Mouse (Mus musculus) NIH3T3 (cell line): ENCODE measurements around the gene Cant1.

Source experiments
- DNase-seq: peaks from one replicate; pipeline ENCODE4 v3.0.0-alpha.2; 2012; ENCODE audit warnings: low read depth

The Cant1 gene

DNA sequence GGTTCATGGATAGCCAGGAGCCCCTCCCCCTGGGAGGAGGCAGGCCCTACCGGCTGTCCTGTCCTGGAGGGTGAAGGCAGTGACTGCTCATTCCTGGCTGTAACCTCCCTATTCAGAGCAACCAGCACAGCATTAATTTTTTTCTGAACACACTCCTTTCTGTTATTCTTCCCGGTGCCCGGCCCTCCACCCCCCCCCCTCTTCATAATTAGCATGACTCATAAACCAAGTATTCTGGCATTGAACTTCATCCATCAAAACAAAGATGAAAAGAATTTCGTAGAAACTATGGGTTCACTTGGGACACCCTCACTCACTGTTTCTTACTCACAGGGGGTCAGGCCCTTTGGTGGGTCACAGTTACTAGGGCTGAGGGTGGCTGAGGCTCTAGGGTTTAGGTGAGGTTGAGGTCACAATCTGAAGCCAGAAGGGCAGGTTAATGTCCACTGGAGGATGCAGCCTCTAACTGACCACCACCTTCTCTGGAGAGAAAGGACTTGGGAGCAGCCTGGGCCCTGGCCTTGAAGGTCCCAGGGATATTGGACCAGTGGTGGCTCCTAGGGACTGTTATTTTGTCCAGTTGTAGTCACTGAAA lies 11.5 kb upstream of the Cant1 start:
- peak; percentile 79 for DNase-seq

DNA sequence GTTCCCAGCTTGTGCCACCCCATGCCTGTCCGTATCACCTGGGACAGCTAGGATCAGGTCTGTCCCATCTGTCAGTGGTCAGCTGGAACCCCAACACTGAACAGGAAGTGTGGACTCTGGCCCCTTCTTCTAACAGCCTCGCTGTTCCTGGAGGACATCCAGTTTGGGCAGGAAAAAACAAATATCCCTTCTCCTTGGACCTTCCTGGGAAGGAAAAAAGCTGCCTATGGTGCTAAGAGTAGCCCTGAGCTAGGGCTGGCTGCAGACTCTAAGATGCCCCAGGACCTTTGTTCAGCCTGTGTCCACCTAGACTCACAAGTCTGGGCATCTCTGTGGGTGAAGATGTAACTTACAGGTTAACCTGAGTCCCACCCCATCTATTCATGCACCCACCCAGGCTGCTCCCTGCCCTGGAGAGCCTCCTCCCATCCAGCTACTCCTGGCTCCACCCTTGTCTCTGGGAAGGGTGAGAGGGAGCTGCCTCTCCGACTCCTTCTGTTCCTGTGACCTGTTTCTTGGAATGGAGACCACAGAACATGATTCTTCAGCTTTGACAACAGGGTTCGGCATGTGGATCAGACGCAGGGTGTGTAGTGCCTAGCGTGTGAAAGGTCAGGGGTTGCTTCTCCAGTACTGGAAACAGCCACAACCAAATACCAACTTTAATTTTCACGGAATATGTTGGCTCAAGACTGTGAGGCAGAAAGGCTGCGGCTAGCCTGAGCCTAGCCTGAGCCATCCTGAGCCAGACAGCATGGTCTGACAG lies 10.2 kb upstream of the Cant1 start:
- peak; percentile 38 for DNase-seq

DNA sequence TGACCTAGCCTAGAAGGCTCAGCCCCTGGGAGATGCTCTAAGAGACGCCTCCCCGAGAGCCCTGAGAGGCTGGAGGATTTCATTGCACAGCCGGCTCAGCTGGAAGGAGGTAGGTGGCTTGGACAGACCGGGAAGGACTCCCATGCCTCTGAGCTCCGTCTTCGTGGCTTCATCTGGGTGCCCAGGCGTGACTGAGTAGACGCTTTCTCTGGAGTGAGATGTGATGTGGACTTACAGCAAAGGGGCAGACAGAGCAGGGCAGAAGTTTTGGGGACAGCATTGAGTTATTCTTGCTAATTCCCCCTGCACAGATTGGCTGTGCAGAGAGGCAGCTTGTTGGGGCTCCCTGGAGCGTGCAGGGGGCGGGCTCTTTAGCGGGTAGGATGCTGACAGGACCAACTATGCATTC lies 9.6 kb upstream of the Cant1 start:
- DNase-seq, result peak; percentile 34

DNA sequence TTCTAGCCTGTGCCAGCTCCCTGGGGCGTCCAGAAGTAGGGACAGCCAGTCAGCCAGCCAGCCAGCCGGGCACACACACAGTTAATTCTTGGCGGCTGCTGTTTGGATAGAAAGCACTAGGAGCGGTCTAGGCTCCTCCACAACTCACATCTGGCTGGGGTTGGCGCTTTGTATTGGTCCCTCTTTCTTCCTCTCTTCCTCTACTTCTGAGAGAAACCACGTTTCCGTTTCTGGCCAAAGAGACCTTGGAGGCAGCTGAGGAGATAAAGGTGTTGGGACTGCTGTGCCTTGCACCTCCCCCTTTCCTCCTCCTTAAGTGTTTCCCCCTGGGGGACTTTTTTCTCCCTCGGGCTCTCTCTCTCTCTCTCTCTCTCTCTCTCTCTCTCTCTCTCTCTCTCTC lies 9.1 kb upstream of the Cant1 start, which contains the start of gene C1qtnf1:
Gene C1qtnf1 (plus strand): TSS at position 218 of the 400 bp plus-strand sequence.
- peak; percentile 59 for DNase-seq

DNA sequence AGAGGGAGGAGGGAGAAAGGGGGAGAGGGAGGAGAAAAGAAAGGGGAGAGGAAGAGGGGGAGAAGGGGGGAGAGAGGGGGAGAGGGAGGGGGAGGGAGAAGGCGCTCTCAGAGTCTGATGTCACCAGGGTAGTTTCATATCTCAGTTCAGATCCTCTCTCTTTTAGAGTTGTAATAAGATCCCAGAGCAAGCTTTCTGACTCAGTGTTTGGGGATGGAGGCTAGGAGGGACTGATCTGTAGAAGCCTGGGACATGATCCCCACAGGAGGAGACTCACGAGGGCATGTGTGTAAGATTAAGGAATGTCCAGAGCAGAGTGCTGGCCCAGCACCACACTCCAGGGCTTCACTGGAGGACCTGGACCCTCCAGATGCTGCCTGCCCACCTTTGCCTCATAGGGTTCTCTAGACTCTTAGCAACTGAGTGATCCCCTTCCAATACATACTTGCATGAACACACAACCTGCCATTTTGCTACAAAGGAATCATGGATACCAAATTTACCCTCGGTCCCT lies 8.4 kb upstream of the Cant1 start:
- DNase-seq, result peak; percentile 78

DNA sequence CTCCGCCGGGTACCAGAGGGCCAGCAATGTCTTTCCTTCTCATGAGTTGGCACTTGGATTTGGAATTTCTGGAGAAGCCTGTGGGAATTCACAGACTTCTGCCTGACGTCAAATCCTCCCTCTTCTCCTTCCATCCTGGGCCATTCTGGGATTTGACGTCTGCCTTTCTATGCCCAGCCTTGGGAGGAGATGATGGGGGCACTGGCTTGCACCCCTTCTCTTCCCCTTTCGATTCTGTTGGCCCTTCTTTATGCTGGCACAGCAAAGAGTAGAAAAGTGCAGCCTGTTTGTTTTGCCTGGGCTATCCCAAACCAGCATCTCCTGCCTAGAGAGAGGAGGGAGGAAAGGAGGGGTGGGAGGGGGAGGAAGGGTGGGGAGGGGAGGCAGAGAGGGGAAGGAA lies 7.9 kb upstream of the Cant1 start:
- no peak for DNase-seq

GRCm38 (mm10) chr11:118424621-118425335 lies 5.9 kb upstream of the Cant1 start:
- peak; percentile 50 for DNase-seq

GRCm38 (mm10) chr11:118423266-118423971 lies 4.5 kb upstream of the Cant1 start:
- DNase-seq, result peak; percentile 93

- peak; percentile 39 for DNase-seq
These were observed 1.4 kb upstream of the Cant1 start for GRCm38 (mm10) chr11:118420261-118420660.

DNA sequence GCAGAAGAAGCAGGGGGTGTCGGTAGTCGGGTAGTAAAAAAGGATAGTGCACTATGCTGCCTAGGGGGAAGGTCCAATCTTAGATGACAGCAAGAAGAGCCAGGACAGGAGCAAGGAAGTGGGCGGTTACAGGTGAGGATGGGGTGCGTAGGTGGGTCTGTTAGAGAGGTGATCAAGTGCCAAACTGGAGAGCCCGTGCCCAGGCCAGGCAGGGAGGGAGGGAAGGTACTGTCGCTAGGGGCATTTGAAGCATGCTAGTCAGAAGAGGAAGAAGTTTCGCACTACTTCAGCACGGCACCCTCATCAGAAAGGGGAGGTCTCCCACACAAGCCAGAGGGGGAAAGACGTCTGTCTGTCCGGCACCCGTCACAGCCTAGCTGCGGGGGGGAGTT lies 448 bp downstream of the Cant1 start:
- DNase-seq, result no peak

DNA sequence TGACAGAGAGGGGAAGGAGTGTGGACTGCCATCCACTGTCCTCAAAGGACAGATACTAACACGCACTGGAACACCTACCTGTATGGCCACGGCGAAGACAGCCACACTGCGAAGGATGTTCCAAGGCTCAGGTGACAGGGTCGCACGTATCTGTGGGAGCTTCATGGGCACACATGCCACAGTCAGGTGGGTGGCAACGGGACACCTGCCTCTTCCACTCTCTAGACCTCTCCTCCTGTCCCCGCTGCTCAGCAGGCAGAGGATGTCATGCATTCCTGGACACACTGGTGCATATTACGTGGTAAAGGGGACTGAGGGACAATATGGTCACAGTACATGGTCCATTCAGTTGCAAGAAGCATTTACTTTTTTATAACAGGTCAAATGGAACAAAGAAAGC lies 1.4 kb downstream of the Cant1 start:
- DNase-seq, result no peak

DNA sequence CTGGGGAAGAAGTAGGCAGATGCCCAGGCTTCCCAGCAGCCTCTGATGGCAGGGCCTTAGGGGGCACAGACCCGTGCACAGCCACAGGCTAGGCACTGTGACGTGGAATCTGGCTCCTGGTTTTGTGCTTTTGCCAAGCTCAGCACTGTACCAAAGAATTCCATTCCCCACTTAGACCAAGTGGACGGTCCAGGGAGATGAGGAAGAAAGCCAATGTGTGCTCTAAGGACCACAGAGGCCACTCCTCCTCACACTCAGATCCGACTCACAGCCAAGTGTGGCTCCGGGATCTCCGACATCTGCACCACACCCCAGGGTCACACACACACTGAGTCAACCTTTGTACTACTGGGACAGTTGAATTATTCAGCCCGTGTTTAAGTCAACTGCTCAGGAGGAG lies 2.8 kb downstream of the Cant1 start:
- DNase-seq, result no peak

GRCm38 (mm10) chr11:118415630-118416029 lies 3.3 kb downstream of the Cant1 start:
- DNase-seq, result no peak

- DNase-seq, result no peak
These were observed 4.6 kb downstream of the Cant1 start for GRCm38 (mm10) chr11:118414270-118414669.

DNA sequence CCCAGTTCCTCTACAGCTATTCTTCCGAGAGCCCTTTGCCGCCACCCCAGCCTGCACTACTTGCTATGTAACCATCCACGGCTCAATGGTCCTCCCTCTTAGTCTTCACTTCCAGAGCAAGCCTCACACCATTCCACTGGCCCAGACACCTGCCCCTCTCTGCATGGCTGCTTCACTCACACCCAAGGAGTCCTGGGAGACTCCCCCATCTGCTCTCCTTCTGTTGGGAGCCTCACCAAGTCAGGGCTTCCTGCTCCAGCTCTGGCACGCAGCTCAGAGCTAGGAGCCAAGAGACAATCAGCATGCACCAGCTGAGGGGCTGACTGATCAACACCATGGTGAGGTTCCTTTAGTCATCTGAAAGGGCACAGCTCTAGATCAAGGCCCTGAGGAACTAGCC lies 5.8 kb downstream of the Cant1 start:
- no peak for DNase-seq

DNA sequence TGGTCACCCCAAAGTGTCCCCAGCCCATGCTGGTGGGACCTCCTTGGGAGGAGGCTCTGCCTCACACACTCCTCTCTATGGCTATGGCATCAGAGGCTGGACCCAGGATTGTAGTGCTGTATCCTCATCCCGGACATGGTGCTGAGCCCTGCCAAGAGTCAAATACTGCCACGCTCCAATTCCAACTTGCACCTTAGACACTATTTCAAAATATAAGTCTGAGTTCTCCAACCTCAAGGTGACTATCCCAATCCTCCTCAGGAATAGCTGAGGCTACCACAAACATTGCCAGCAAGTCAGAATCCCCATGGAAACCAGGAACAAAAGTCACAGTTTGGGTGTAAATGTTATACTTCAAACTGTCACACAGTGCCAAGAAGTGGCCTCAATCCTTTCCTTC lies 6.3 kb downstream of the Cant1 start:
- DNase-seq, result no peak

DNA sequence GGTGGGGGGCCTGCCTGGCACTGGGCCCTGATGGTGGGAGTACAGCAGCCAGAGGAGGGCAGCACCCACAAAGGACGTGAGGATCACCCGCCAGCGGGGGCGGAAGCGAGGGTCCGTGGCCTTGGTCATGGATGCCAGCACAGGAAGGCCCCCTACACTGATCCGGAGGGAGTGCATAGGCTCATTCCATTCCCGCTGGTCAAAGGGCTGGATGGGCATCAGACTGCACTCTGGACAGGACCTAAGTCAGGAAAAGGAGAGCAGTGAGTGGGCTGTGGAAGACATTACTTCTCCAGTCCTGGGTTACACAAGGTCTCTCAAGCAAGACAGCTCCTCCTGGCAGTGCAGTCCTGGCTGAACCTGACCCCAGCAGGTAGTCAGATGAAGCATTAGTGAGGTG lies 7.6 kb downstream of the Cant1 start:
- DNase-seq, result no peak

DNA sequence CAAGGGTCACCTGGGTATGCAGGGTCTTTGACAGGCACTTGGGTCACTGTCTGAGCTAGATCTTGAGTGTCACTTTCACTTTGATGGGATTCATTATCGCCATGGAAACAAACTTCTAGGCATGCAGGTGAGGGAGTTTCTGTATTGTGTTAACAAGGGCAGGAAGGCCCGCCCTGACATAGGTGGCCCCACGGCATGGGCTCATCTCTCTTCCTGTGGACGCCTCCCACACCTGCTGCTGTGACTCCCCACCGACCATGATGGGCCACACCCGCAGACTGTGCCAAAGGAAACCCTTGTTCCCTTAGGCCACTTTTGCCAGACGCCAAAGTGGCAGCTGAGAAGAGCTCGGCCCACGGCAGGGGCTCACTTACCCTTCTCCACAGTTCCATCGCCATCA lies 8.4 kb downstream of the Cant1 start:
- DNase-seq, result no peak

- no peak for DNase-seq
These were observed 8.8 kb downstream of the Cant1 start for GRCm38 (mm10) chr11:118410073-118410444.

DNA sequence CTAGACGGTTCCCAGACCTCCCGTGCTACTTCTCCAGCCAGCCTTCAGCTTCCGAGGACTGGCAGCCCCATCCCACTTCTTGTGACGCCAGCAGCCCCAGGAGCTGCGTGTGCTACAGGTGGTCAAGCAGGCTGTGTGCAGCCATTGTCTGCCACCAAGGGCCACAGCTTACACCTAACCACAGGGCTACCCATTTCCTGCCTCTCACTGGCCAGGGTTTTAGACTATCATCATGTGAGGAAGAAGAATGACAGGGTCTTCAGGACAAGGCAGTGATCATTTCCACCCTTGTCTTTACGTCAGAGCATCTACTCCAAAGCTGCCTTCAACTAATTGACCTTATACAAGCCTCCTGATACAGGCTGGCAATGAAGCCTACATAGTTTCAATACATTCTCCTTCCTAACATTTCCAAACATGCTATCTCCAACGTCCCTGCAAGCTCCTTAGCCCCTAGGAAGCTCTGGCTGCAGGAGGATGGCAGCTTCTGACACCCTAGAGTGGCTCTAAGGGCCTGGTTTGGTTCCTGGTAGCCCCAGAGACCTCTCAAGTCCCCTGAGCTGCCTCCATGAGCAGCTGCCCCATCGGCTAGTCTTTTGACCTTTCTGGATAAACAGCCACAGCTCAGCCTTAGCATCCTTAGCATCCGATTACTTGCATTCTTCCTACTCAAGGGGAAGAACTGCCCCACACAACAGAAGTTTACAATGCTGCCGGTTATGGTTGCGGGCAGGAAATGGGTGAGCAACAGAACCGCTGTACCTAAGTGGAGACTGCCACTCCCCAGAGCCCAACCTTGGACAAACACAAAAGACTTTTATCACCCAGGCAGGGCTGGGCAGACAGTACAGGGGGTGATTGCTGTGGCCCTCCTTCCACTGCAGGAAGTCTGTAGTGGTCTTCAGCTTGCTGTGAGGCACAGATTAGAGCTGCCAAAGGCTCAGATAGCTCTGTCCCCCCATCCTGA lies 9.5 kb downstream of the Cant1 start:
- no peak for DNase-seq

DNA sequence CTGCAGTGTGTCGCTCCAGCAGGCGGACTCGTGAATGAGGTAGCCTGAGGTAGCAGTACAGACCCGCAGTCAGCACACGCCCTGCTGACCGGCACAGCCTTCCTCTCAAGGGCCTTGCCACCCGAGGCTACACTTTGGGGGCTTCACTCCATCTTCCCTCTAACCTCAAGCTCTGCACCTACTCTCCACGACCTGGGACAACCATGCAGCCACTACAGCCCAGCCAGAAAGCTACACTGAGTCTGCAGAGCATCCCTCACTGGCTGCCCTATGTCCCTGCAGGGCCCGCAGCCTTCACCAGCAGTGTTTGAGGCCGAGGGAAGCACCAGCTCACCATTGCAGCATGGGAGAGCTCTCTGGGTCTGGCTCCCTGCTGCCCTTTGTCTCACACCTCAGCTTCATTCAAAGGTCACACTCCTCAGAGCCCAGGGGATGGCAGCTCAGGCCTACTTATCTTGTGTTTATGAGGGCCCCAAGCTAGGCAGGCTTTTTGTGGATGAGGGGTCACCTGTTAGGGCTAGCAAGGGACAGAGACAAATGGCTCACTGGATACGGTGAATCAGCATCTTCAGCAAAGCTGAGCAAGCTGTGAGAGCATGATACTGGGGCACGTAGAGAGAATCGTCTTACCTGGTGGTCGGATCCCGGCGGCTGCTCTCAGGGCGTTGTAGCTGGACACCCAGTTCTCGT lies 10.7 kb downstream of the Cant1 start:
- DNase-seq, result no peak
